Mouse (Mus musculus) right cerebral cortex, adult 2 months (tissue): ENCODE measurements at regions not wholly inside any gene's neighbourhood (a gene's known extent, or its start where the extent isn't known, plus 50 kb on each side); places are given as distances from the start of the nearest gene placed in this dataset.

ENCODE experiments used
- DNase-seq, 2 experiments: peaks; one replicate each; pipeline ENCODE4 v3.0.0; 2021 to 2022; ENCODE audit warnings: low spot score in 2 of 2

GRCm38 (mm10) chr9:34143131-34143795 is 342.4 kb upstream of the Kirrel3 start:
- DNase-seq, result no peak

- DNase-seq, result no peak
Observed at GRCm38 (mm10) chr9:34155240-34156019, 330.3 kb upstream of the Kirrel3 start.

- DNase-seq, result peak; percentile 61 to 70
Observed at GRCm38 (mm10) chr9:34156581-34156980, 329.1 kb upstream of the Kirrel3 start.

GRCm38 (mm10) chr9:34161119-34161518 is 324.6 kb upstream of the Kirrel3 start:
- DNase-seq, result no peak

GRCm38 (mm10) chr9:34186314-34186713 is 299.4 kb upstream of the Kirrel3 start:
- DNase-seq, result peak; percentile 18

GRCm38 (mm10) chr9:34192542-34192941 is 293.2 kb upstream of the Kirrel3 start:
- no peak for DNase-seq

- DNase-seq, result no peak
Observed at GRCm38 (mm10) chr9:34202122-34202941, 283.4 kb upstream of the Kirrel3 start.

GRCm38 (mm10) chr9:34202942-34203551 is 282.6 kb upstream of the Kirrel3 start:
- DNase-seq, result no peak

- no peak for DNase-seq
Observed at GRCm38 (mm10) chr9:34203624-34204365, 281.9 kb upstream of the Kirrel3 start.

GRCm38 (mm10) chr9:34204479-34204878 is 281.2 kb upstream of the Kirrel3 start:
- no peak for DNase-seq

- peak; percentile 11 to 15 for DNase-seq
Observed at GRCm38 (mm10) chr9:34231561-34231960, 254.1 kb upstream of the Kirrel3 start.

- no peak for DNase-seq
Observed at GRCm38 (mm10) chr9:34234734-34235133, 251.0 kb upstream of the Kirrel3 start.

GRCm38 (mm10) chr9:34239531-34239930 is 246.2 kb upstream of the Kirrel3 start:
- DNase-seq, result no peak

GRCm38 (mm10) chr9:34243674-34244073 is 242.0 kb upstream of the Kirrel3 start:
- no peak for DNase-seq

- no peak for DNase-seq
Observed at GRCm38 (mm10) chr9:34244576-34244975, 241.1 kb upstream of the Kirrel3 start.

GRCm38 (mm10) chr9:34252796-34253195 is 232.9 kb upstream of the Kirrel3 start:
- DNase-seq, result no peak

GRCm38 (mm10) chr9:34258492-34258891 is 227.2 kb upstream of the Kirrel3 start:
- no peak for DNase-seq

GRCm38 (mm10) chr9:34278068-34278467 is 207.6 kb upstream of the Kirrel3 start:
- no peak for DNase-seq

GRCm38 (mm10) chr9:34279386-34279785 is 206.3 kb upstream of the Kirrel3 start:
- DNase-seq, result no peak

- DNase-seq, result peak; percentile 14 to 15
Observed at GRCm38 (mm10) chr9:34279906-34280305, 205.8 kb upstream of the Kirrel3 start.
